Mouse (Mus musculus) cerebellum, adult 9-11 months (tissue): ENCODE data around the gene Ifnk.

Experiments used
- DNase-seq: peaks from one replicate; pipeline ENCODE4 v3.0.0; 2022

Ifnk gene

DNA sequence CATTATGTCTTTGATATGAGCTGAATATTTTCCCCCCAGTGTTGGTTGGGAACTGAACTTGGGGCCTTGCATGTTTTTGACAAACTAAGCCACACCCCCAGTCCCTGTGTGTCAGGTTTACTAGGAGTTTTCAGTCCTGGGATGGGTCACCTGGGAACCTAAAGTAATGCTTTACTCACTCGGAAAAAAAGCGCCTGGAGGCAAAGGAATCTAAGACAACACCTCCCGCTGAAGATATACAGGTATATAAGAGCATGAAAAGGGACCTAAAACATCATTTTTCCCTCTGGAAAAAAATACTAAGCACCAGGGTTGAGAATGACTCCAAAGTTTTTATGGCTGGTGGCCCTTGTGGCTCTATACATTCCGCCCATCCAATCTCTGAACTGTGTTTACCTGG is at the start of gene Ifnk:
Gene Ifnk, plus strand, starts transcription at position 301 of the 400 bp plus-strand sequence.
- DNase-seq = no peak

DNA sequence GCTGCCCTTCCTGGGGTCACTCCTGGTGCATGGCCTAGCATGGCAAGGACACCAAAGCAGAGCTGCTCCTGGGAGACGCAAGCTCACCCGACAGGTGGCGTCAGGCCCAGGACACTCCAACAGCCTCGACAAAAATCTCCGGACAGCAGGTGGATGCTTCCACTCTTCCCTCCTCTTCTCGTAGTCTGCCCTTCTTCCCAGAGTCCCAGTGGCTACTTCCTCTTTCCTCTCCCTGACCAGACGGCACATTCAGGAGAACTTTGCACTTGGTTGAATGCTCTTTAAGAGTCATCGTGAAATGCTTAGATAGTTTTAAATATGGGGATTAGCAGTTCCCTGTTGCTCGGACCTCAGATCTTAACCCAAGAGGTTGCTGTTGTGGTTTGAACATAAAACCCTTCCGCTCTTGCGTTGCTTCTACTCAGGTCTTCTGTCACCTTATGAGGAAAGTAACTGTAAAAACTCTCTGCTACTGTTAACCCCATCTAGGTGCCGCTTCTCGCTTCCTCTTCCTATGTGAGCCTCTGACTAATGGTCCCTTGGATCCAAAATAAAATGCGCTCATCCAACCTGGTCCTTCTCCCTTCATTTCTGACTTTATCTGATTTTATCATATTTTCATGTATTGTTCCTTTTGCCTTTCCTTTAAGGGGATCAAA is 46.6 kb upstream of the Ifnk start:
- DNase-seq = no peak

DNA sequence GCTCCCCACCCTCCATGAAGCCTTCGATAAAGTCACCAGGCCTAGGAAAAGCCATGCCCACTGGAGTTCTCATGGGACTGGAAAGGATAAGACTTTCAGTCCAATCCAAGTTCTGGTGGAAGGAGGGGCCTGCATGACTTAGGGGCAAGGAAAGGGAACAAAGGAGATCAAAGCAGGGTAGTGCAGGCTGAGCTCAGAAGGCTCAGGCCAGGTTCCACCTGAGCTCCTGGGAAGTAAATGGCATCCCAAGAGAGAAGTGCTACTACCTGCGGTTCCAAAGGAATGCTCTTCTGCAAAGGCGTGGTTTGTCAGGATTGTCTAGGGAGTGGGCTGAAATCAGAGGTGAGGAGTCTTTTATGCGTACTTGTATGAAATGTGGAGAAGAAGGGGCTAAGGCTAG is 39.4 kb upstream of the Ifnk start:
- DNase-seq = no peak

DNA sequence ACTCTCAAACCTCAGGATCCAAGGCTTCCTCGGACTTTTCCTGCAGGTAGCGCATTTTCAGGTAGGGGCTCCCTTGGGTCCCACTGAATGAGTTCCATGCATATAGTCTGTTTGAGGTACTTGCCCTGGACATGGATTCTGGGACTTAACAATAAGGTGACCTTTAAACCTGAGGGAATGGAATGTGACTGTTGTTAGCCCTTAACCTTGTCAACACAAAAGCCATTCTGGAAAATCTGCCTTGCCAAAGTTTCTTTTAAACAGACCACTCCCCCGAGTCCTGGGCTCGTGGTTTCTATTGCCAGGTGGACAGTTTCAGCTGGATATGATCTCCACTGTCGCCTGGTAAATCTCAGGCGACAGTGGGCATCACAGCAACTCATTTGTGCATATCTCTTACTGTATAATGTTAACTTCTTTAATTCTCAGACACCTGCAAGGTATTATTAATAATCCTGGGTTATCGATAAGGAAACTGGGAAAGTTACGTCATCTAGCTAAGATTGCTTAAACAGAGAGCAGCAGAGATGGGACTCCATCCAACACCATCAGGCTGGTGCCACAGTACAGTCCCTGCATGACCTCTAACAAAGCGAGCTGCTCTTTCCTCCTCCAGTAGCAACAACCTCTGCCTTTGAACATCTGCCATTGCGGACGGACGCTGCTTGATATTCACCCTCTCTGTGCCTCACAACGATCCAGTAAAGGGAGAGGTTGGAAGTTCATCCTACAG is 38.2 kb upstream of the Ifnk start:
- DNase-seq = no peak

DNA sequence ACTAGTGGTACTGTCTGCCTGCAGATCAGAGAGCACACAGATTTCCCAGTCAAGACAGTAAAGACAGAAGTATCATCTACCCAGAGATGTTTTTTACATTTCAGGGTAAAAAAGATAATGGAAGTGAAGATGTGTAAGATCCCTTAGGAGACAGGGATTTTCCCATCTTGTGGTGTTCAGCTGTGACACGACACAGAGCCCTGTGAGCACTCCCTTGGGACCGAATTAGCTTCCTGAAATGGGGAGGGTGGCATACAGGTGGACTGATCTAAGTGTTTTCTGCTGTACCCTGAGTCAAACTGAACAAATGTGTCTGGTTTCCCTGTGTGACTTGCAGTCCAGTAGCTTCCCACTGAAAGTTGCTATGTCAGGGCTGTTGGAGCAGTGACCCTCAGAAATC is 36.9 kb upstream of the Ifnk start:
- no peak for DNase-seq

DNA sequence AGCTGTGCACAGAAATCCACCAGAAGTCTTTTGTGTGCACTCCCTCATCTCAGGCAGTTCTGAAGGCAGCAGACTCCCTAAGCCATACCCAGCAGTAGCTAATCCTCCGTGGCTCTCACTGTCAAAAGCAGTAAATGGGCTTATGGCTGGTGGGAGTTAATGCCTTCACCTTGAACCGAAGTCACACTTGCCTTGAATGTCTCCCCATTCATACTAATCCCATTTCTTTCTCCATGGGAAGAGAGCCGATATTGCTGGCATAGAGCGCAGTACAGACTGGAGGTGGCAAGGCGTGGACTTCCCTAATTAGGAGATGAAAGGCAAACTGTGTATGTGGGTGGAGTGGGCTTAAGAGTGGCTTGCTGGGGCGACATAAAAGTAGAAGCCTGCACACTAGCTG is 35.9 kb upstream of the Ifnk start:
- no peak for DNase-seq

DNA sequence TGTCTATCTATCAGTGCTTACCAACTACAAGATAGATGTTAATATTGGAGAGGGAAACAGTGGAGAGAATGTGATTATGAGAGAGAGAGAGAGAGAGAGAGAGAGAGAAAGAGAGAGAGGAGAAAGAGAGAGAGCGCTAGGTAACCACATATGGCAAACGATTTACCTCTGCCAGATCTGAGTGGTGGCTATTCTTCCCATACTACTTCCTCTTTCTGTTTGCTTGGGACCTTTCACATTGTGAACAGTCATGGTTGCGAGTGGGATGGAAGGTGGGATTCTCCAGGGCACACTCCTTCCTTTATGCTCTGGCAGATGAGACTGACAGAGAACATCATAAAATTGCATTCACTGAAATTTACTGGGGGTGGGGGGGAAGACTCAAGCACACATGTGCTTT is 34.7 kb upstream of the Ifnk start:
- no peak for DNase-seq

DNA sequence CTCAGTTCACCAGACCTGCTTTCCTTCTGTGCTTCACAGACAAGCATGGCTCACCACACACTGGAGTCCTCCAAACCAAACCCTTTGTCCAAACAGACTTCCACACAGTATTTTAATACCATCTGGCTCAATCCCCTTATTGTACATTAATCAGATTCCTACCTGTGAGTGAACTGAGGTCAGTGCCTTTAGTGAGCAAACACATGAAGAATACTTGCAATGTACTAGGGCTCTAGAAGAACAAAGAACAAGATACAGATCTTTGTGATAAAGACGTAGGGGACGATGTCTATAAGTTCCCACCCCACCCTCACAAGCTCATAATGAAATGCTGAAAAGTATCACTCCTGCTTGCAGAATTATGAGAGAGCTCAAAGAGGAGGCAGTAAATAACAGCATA is 33.0 kb upstream of the Ifnk start:
- DNase-seq = no peak

DNA sequence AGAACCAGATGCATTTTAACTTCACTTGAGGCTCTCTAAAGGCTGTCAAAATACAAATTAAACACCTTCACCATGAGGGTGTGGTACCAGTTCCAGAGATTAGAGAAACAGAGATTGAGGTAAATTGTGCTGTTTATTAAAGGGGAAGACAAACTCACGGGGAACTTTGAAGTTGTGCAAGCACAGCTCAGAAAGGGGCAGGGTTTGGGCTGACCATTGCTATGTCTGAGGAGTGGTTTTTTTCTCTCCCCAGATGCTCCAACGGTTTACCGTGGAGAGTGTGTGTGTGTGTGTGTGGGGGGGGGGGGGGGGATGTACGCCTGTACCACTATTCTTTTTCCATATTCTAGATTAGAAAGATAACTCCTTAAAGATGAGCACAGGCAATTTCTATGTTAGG is 31.7 kb upstream of the Ifnk start:
- DNase-seq = no peak

DNA sequence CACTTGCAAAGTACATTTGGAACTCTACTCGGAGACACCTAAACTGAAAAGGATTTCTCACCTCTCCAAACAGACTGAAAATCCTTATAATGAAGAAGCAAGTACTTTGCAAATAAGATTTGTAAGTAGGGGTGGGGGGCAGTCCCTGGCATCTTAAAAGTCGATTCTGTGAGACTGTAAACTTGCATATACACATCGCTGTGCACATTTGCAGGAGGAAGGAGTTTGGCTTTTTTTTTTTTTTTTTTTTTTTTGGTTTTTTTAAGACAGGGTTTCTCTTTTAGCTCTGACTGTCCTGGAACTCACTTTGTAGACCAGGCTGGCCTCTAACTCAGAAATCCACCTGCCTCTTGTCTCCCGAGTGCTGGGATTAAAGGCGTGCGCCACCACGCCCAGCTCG is 31.3 kb upstream of the Ifnk start:
- no peak for DNase-seq

DNA sequence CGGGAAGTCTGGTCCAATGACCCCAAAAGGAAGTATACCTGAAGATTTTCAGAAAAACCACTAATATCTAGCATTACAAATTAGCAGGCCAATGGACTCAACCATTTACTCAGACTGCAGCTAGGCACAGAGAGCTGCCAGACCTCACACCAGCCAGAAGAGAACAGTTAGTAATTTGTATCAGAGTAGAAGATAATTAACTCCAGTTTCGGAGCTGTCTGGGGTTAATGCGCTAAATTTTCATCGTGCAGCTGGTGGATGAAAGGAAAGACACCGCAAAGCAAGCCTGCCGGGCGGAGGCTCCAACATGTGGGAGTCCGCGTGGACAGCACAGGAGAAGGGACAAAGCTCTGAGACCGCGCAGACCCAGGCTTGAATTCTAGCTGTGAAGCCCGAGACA is 30.8 kb upstream of the Ifnk start:
- DNase-seq = no peak

DNA sequence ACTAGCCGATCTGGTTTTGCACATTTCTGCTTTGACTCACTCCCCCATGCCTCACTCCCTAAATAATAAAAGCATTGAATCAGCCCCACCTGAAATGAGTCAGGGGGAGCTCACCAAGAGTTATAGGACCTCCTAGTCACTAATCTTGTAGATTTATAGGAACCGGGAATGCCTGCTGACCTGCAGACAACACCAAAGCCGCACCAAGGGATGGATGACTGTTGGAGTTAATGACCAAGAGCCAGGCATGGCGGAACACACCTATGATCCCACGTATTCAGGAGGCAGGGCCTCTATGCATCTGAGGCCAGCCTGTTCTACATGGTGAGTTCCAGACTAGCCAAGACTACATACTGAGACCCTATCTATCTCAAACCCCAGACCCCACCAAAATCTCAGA is 28.8 kb upstream of the Ifnk start:
- DNase-seq = no peak

DNA sequence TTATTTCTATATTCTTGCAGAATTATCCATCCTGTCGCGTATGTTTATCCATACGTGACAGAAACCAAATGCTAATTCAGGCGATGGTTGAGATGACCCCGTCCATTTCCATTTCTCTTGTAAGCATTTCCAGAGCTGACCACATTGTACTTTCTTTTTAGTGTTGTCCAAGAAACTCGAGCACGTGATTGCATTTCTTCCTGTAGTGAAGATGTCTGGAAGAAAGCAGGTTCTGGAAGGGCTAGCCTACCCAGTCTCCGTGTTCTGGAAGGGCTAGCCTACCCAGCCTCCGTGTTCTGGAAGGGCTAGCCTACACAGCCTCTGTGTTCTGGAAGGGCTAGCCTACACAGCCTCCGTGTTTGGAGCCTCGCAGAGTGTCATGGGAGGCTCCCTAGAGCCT is 27.8 kb upstream of the Ifnk start:
- DNase-seq = no peak

DNA sequence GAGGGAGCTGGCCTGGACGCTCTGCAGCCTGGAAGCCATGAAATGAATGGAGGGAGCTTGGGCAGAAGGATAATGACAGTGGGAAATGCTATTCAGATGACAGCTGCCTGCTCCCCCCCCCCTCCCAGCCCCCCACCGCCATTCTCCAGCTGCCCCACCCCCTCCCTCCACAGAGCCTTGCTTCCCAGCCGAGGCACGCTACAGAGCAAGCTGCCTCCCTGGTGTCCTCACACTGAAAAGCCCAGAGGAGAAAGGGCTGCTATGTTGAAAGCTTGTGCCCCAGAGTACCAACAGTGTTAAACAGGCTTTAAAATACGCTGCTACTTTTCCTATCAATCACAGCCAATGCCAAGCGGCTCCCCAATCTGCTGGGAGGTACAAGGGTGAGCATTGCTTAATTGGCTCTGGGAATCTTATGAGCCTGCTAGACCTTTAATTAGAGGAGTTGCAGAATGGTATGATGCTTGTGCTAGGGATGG is 26.5 kb upstream of the Ifnk start:
- DNase-seq = no peak

DNA sequence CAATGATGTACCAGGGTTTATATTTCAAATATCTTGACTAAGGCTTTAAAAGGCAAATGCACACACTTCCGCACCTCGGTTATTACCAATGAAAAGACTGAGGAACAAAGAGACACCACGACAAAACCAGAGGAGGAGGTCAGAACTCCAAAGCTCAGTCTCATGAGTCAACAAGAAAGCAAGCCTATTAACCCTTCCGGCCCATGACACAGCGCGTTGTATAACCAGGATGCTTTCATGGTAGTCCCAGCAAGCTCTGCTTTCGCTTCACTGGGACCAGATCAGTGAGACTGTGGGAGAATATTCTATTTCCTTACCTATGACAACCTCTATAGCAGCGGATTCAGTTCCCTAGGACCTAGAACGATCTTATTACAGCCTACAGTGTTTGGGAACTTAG is 25.1 kb upstream of the Ifnk start:
- no peak for DNase-seq

DNA sequence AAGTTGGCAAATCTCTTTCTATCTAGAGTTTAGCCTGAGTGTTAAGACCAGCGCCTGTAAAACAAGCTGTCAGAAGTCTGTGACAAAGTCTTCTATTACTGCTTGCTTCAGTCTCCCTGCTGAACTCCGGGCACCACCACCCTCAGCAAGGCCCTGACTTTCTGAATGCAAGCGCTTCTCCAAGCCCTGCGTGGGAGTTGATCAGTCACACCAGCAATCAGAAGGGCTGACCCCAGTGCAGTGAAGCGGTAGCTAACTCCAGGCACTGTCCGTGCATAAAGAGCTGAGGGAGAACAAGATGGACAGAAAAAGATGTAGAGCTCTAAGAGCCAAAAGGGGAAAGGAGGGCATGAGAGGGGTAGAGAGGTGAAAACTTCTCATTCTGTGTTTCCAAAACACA is 24.1 kb upstream of the Ifnk start:
- DNase-seq = no peak

DNA sequence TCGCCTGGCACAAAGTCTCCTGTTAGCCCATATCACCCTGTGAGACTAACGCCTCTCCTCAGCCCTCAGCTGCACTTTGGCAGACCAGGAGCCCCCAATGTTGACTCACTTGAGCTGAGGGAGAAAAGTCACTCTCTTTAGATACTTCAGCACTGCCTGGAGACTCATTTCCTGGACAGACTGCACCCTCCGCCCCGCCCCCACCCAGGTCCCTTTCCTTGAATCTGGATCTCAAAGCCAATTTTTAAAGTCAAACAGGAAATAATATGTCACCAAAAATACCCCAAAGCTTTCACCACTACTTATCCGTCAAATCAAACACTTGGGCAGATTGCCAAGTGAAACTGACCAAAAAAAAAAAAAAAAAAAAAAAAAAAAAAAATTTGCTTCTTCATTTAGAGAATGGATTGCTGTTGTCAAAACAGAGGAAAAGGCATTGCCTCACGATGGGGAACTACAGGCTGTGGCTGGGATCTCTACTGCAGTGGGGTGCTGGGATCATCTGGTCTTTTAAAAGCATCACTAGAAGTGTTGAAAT is 21.4 kb upstream of the Ifnk start:
- DNase-seq = no peak

DNA sequence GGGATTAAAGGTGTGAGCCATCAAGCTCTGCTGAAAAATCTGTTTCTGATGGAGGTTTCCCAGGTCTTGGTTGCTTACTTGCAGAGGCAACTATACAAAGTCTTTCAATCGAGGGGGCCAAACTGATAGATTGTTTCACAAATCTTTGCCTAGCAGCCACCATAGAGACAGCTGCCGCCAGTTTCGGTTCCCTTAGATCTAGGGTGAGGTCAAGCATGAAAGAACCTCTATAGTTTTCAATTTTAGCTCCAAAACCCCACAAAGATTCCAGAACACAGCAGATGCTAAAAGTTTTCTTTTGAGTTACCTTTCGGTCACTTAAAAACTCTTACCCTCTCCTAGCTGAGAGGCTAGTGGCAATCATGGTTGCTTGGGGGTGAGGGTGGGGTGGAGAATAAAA is 20.3 kb upstream of the Ifnk start:
- no peak for DNase-seq

DNA sequence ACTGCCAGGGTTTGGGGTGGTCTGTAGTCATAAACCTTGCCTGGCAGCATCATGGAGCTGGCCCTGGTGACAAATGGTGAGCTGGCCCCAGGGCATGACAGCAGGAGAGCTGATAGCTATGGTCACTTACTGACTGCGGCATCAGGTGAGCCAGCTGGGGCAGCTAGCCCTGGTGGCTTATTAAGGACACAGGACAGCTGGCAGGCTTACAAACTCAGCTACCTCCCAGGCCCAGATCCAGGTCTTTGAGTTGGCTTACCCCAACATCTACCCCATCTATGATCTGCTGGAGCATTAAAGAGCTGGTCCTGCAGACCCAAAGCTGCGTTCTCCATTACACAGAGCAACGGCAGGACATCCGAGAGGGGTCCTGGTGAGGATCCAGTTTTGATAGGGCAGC is 18.4 kb upstream of the Ifnk start:
- DNase-seq = no peak

DNA sequence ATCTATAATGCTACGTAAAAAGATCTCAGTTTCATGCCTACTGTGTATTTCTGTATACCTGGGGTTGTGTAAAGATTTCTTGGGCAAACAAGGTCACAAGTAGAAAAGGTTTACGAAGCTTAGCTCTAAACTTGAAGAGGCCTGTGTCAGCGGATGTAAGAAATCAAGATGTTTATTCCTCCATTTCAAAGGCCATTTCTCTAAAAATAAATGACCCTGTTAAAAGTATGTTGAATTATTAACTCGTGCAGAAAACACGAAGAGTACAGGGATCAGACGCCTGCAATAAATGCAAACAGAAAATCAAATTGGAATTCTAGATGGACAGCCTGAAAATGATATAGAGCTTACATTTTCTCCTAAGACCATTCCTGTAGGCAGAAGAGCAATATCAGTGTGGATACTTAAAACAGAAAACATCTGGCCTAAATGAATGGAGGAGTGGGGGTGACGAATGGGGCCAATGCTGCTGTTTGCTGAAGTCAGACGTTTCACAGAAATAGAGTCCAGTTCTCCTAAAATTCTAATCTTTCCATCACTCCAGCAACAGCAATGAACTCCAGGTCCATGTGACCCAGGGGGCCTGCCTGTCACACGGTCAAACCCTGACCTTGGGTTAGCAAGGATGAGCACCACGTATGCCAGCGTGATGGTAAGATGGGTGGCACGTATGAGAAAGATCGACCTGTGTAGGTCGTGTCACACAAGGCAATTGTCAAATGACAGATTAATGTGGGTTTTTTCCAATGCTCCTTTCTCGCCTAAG is 16.8 kb upstream of the Ifnk start:
- DNase-seq = no peak

DNA sequence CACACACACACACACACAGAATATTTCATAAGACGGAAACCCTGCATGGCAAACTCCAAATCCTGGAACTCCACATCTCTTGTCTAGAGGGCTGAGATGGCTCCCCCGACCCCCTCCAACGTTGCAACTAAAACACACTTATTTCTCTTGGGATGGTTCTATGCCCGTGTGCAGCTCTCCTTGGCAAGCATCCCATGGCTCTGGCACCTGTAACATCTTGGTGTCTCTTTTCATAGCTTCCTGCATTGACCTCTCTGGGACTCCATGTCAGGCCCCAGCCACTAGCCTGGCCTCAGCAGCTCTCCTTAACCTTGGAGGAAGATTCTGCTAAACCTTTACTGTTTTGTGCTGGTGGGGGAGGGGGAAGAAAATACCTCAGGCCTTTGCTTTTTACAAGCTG is 16.1 kb upstream of the Ifnk start:
- DNase-seq = no peak

DNA sequence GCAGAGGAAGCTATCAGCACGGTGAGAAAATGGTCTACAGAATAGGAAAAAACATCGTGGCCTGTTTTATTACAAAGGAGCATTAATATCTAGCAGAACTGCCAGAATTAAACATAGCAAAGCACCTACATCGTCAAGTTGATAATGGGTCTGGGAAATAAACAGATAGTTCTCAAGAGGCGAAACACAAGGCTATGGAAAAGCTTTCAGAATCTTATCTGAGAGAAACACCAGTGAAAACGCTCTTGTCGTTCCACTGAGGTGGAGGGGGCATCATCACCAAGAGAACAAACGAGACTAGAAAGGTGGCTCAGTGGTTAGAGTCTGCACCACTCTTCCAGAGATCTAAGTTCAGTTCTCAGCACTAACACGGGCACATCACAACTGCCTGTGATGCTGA is 14.9 kb upstream of the Ifnk start:
- DNase-seq = no peak

DNA sequence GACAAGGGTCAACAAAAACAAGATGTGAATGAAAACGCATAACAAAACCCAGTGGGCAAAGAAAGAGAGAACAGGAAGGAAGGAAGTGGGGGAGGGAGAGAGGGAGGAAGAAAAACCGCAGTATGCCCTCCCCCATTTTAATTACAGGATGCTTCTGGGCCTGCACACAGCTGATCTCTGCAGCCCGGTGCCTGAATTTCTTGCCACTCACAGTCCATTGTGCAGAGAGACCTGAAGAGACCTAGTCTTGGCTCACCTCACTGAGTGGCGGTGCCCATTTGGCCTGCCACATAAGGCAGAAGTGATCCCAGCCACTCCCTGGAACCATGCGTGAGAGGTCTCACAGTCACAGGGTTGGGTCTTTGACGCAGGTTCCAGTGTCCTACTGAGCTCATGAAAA is 13.8 kb upstream of the Ifnk start:
- no peak for DNase-seq

DNA sequence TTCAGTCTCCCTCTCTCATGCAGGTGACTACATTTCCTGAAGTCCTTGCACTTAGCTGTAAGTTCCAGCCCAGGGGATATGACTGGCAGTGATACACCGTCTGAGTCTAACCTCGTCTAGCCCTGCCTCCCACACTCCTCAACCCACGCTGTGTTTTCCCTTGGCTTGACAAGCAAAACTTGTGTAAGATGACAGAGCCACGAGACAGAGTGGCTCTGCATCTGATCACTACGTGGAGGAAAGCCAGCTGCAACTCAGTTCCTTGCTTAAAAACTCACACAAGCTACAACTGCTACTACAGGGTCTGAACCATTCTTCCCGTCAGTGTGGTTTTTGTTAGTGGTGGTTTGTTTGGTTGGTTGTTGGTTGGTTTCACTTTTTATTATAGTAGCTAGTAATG is 11.5 kb upstream of the Ifnk start:
- no peak for DNase-seq
